Mouse (Mus musculus) myocyte (in vitro differentiated cells): ENCODE measurements at regions not wholly inside any gene's neighbourhood (a gene's known extent, or its start where the extent isn't known, plus 50 kb on each side); places are given as distances from the start of the nearest gene placed in this dataset.

Experiments
- CEBPB ChIP-seq: IDR thresholded peaks from 2 replicates; pipeline ENCODE4 v1.6.1; 2011; ENCODE audit warnings: mild to moderate bottlenecking, moderate library complexity; ENCODE audit not compliant: poor library complexity, insufficient read depth, severe bottlenecking
- E2F4 ChIP-seq: IDR thresholded peaks from one replicate; pipeline ENCODE4 v1.6.1; 2011; ENCODE audit warnings: mild to moderate bottlenecking, control low read depth, moderate library complexity; ENCODE audit not compliant: insufficient read depth
- MAX ChIP-seq: IDR thresholded peaks from one replicate; pipeline ENCODE4 v1.6.1; 2011; ENCODE audit warnings: low read depth, mild to moderate bottlenecking, control low read depth
- POLR2A ChIP-seq: IDR thresholded peaks from one replicate; pipeline ENCODE4 v1.6.1; 2011; ENCODE audit warnings: low read depth, mild to moderate bottlenecking, control low read depth, moderate library complexity; ENCODE audit not compliant: insufficient read length
- POLR2AphosphoS2 ChIP-seq: IDR thresholded peaks from one replicate; pipeline ENCODE4 v1.6.1; 2011; ENCODE audit warnings: low read depth, control low read depth; ENCODE audit not compliant: insufficient read length
- TCF12 ChIP-seq: IDR thresholded peaks from one replicate; pipeline ENCODE4 v1.6.1; 2011; ENCODE audit warnings: mild to moderate bottlenecking, control low read depth; ENCODE audit not compliant: poor library complexity, insufficient read depth, severe bottlenecking
- TCF3 ChIP-seq: IDR thresholded peaks from one replicate; pipeline ENCODE4 v1.6.1; 2011; ENCODE audit warnings: low read depth, control low read depth; ENCODE audit not compliant: insufficient read length
- USF1 ChIP-seq: IDR thresholded peaks from one replicate; pipeline ENCODE4 v1.6.1; 2011; ENCODE audit warnings: low read depth, mild to moderate bottlenecking, control low read depth, moderate library complexity

DNA sequence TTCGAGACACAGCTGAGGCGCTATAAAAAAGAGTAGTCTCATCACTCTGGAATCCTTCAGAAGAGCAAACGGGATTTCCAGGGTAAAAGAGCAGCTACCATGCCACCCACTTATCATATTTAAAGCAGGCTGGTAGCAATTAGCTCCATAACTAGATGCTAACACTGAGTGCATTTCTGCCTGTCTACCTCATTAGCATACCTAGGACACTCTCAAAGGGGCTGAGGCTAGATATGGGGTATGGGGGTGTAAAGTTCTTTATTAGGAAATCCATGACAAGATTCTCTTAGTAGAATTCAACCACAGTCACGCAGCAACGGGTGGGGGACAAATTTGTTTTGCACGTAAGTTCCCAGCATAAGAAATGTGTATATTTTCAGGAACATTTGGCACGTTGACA lies 346.1 kb downstream of the Atp23 start:
- no peak for TF ChIP-seq POLR2A
- TF ChIP-seq CEBPB: no peak
- no peak for TF ChIP-seq TCF3
- no peak for TF ChIP-seq MAX
- no peak for TF ChIP-seq POLR2AphosphoS2
- no peak for TF ChIP-seq E2F4
- TF ChIP-seq TCF12: no peak
- no peak for TF ChIP-seq USF1
